Mouse (Mus musculus) ES-E14 (cell line): Measurements from ENCODE around the gene Rras.

Experiments used
- ZC3H11A ChIP-seq: IDR thresholded peaks from 2 replicates; pipeline ENCODE4 v1.6.1; 2012; ENCODE audit warnings: low read depth, mild to moderate bottlenecking, inconsistent platforms, low read length, borderline replicate concordance
- ZNF384 ChIP-seq: IDR thresholded peaks from 2 replicates; pipeline ENCODE4 v1.6.1; 2012; ENCODE audit warnings: low read depth, low read length, inconsistent platforms

DNA sequence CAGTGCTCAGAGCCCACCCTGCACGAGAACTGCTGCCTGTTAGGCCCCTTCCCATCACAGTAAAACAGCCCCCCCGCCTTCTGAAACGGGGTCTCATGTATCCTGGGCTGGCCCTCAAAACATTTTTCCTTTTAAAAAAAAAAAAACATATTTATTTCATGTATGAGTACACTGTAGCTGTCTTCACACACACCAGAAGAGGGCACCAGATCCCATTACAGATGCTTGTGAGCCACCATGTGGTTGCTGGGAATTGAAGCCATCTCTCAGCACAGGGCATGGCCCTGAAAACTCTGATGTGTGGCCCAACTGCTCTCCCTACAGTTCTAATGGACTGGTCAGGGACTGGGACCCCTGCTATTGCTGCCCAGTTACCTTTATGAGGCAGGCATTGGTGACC, 39.5 kb upstream of the Rras start:
- TF ChIP-seq ZNF384 (no peak), ZC3H11A (no peak)
